Mouse (Mus musculus): ENCODE data around the gene Tada2a.
A peak's percentile ranks its signal among the peaks of the same experiment; 100 is the strongest.

The Tada2a gene

GRCm38 (mm10) chr11:84061881-84062280 lies 67.5 kb downstream of the Tada2a start:
- DNase-seq: no peak

GRCm38 (mm10) chr11:84060635-84061034 lies 68.8 kb downstream of the Tada2a start:
- DNase-seq: no peak

- no peak for DNase-seq
Measured at GRCm38 (mm10) chr11:84059784-84060183, 69.6 kb downstream of the Tada2a start.

GRCm38 (mm10) chr11:84057418-84057817 lies 72.0 kb downstream of the Tada2a start:
- no peak for DNase-seq

- no peak for DNase-seq
Measured at GRCm38 (mm10) chr11:84053524-84054163, 75.8 kb downstream of the Tada2a start.

- no peak for DNase-seq
Measured at GRCm38 (mm10) chr11:84053055-84053454, 76.3 kb downstream of the Tada2a start.

- DNase-seq: no peak
Measured at GRCm38 (mm10) chr11:84048411-84048810, 81.0 kb downstream of the Tada2a start.

- DNase-seq: no peak
Measured at GRCm38 (mm10) chr11:84047270-84047669, 82.1 kb downstream of the Tada2a start.

GRCm38 (mm10) chr11:84044988-84045387 lies 84.4 kb downstream of the Tada2a start:
- DNase-seq: no peak

GRCm38 (mm10) chr11:84042808-84043762 lies 86.3 kb downstream of the Tada2a start:
- no peak for DNase-seq

- no peak for DNase-seq
Measured at GRCm38 (mm10) chr11:84040621-84041020, 88.8 kb downstream of the Tada2a start.

- DNase-seq: no peak
Measured at GRCm38 (mm10) chr11:84033671-84034070, 95.7 kb downstream of the Tada2a start.

GRCm38 (mm10) chr11:84032559-84032958 lies 96.8 kb downstream of the Tada2a start:
- DNase-seq: no peak

GRCm38 (mm10) chr11:84031971-84032370 lies 97.4 kb downstream of the Tada2a start:
- peak in 1 of 2 experiments; percentile 15 for DNase-seq
